Mouse (Mus musculus): ENCODE results near the gene Gna13. TPM values are rescaled to one million over a fixed set of nuclear protein-coding genes. Genes with fewer than 3 reads are reported as not detected.

The Gna13 gene
- polyA plus RNA-seq, 1 experiment from 2014 or later, result 27.0 TPM

DNA sequence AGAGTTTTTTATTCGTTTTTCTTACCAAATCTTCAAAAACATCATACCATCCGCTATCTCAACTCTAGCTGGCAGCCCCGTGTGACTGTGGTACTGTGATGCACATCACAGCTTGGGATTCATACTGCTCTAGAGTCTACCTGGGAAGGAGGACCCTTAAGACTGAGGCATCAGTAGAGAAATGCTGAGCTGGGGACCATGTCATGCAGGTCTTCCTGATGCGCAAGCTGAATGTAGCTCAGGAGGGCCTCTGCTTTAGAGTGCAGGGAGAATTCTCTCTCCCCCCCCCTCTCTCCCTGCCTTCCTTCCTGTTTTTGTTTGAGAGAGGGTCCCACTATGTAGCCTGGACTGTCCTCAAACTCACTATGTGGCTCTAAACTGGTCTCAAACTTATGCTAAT is 78.0 kb downstream of the Gna13 start:
- WGBS, result 53% methylated on average over 4 of the region's 4 CpGs
- H3K36me3 ChIP-seq (ENCODE audit: control insufficient read depth, insufficient read depth, low read length), result peaks cover 25% of the 10 kb centered on the region
- peak overlapping the region; percentile 77 for H3K9ac ChIP-seq (ENCODE audit: low read length)

DNA sequence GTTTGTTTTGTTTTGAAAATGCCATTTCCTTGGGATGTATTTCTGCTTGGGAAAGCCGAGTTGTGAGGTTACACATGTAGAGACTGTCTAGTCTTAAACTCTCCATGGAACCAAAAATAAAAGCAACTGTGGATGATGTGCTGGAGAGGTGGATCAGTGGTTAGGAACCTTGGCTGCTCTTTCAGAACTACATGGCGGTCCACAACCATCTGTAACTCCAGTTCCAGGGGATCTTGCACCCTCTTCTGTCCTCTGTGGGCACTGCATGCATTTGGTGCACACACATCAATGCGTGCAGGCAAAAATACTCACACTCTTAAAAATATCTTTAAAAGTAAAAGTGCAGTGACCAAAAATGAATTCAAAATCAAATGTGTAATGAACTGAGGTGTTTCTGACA is 78.5 kb downstream of the Gna13 start:
- H3K36me3 ChIP-seq (ENCODE audit: control insufficient read depth, insufficient read depth, low read length), result peaks cover 20% of the 10 kb centered on the region
- H3K9me3 ChIP-seq (ENCODE audit: control insufficient read depth, low read length), result no peaks in the 10 kb centered on the region
- H3K27me3 ChIP-seq (ENCODE audit: control insufficient read depth, insufficient read depth, low read length), result no peaks in the 10 kb centered on the region
- peaks cover 5 to 20% of the 10 kb centered on the region in 2 experiments for H3K4me1 ChIP-seq (ENCODE audit: control insufficient read depth in 2 of 2, insufficient read depth in 2 of 2, low read length in 2 of 2)
- 69% methylated on average over 3 of the region's 3 CpGs for WGBS
- H3K9ac ChIP-seq (ENCODE audit: low read length), result no peak overlapping the region
- ATAC-seq (ENCODE audit: insufficient number of reproducible peaks, insufficient read depth, low FRiP score, low read depth), result no peak
- H3K4me2 ChIP-seq (ENCODE audit: low read length), result no peak overlapping the region
- H3K4me3 ChIP-seq (ENCODE audit: control insufficient read depth in 1 of 2, insufficient read depth in 1 of 2, low read depth in 1 of 2, low read length in 2 of 2), result no peak overlapping the region
- no peak overlapping the region for H3K27ac ChIP-seq (replicated peaks in 1 of 2; ENCODE audit: control insufficient read depth in 1 of 2, insufficient read depth in 1 of 2, low read depth in 2 of 2, low read length in 2 of 2)

More for the DNA sequence above, 78.0 kb downstream of the Gna13 start:
- no peak for ATAC-seq (ENCODE audit: insufficient number of reproducible peaks, insufficient read depth, low FRiP score, low read depth)
- Histone ChIP-seq H3K4me1 (ENCODE audit: control insufficient read depth in 2 of 2, insufficient read depth in 2 of 2, low read length in 2 of 2) (peaks cover 5 to 20% of the 10 kb centered on the region in 2 experiments), H3K9me3 (ENCODE audit: control insufficient read depth, low read length) (no peaks in the 10 kb centered on the region), H3K27ac (replicated peaks in 1 of 2; ENCODE audit: control insufficient read depth in 1 of 2, insufficient read depth in 1 of 2, low read depth in 2 of 2, low read length in 2 of 2) (no peak overlapping the region), H3K4me3 (ENCODE audit: control insufficient read depth in 1 of 2, insufficient read depth in 1 of 2, low read depth in 1 of 2, low read length in 2 of 2) (peak overlapping the region; percentile 59 to 73; a peak in 3 of 4 replicates), H3K27me3 (ENCODE audit: control insufficient read depth, insufficient read depth, low read length) (no peaks in the 10 kb centered on the region), H3K4me2 (ENCODE audit: low read length) (peak overlapping the region; percentile 90)

DNA sequence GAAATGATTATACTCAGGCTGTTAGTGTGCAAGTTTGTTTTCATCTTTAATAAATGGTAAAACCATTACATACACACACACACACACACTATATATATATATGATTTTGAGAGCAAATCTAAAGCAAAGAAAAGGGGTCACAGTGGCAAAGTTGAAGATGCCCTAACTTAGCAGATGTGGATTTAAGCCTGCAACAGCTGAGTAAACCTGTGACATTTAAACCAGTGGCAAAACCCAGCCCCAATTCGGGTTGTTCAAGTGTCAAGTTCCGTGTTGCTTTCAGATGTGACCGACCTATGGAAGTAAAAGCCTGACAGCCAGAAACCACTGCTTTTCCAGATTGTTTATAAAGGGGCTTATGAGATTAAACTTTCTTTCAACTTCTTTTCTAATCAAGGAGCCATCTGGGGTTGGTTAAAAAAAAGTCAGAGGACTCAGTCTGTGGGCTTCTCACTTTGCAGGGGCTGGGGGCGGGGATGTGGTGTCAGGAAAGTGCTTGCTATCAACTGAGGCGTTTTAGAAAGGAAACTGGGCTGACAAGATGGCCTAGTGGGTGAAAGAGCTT is 79.6 kb downstream of the Gna13 start:
- Histone ChIP-seq H3K36me3 (ENCODE audit: control insufficient read depth, insufficient read depth, low read length) (peaks cover 9% of the 10 kb centered on the region; the same call in 1 of the 2 replicates), H3K27me3 (ENCODE audit: control insufficient read depth, insufficient read depth, low read length) (no peaks in the 10 kb centered on the region), H3K9ac (ENCODE audit: low read length) (no peak overlapping the region), H3K4me2 (ENCODE audit: low read length) (no peak overlapping the region), H3K4me3 (ENCODE audit: control insufficient read depth in 1 of 2, insufficient read depth in 1 of 2, low read depth in 1 of 2, low read length in 2 of 2) (no peak overlapping the region), H3K4me1 (ENCODE audit: control insufficient read depth in 2 of 2, insufficient read depth in 2 of 2, low read length in 2 of 2) (peaks cover 5 to 20% of the 10 kb centered on the region in 2 experiments), H3K27ac (replicated peaks in 1 of 2; ENCODE audit: control insufficient read depth in 1 of 2, insufficient read depth in 1 of 2, low read depth in 2 of 2, low read length in 2 of 2) (no peak overlapping the region), H3K9me3 (ENCODE audit: control insufficient read depth, low read length) (no peaks in the 10 kb centered on the region)
- ATAC-seq (ENCODE audit: insufficient number of reproducible peaks, insufficient read depth, low FRiP score, low read depth), result no peak
- WGBS, result 48% methylated on average over 5 of the region's 5 CpGs

DNA sequence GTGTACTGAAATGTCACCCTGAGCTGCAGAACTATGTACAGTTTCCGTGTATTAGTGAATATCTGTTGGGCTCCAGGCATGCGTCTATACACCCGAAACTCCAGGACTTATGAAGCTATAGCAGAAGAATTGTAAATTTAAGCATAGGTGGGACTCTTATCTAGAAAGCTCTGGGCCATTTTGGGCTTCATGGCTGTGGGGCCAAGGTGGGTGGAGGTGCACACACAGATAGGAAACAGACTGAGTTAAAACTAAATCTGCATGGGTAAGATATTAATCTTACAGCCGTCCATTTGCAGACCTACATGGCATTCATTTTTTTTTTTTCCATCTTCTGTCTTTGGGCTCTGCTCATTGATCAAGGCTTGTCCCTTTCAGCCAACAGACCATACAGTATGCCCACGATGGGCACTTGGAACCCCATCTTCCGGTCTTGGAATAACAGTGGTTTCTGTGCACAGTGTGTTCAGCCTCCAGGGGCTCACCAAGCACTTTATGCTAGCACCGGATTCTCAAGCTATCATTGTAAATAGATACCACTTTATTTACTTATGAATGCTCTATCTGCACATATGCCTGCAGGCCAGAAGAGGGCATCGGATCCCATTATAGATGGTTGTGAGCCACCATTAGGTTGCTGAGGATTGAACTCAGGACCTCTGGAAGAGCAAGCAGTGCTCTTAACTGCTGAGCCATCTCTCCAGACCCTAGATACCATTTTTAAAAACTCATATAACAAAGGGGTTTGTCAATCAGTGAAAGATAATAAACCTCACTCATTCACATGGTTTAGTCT is 81.0 kb downstream of the Gna13 start:
- H3K27me3 ChIP-seq (ENCODE audit: control insufficient read depth, insufficient read depth, low read length), result no peaks in the 10 kb centered on the region
- H3K4me1 ChIP-seq (ENCODE audit: control insufficient read depth in 2 of 2, insufficient read depth in 2 of 2, low read length in 2 of 2), result peaks cover 5 to 20% of the 10 kb centered on the region in 2 experiments
- no peak overlapping the region for H3K9ac ChIP-seq (ENCODE audit: low read length)
- 90% methylated on average over 8 of the region's 8 CpGs for WGBS
- no peak overlapping the region for H3K27ac ChIP-seq (replicated peaks in 1 of 2; ENCODE audit: control insufficient read depth in 1 of 2, insufficient read depth in 1 of 2, low read depth in 2 of 2, low read length in 2 of 2)
- H3K9me3 ChIP-seq (ENCODE audit: control insufficient read depth, low read length), result no peaks in the 10 kb centered on the region
- H3K36me3 ChIP-seq (ENCODE audit: control insufficient read depth, insufficient read depth, low read length), result no peaks in the 10 kb centered on the region
- ATAC-seq (ENCODE audit: insufficient number of reproducible peaks, insufficient read depth, low FRiP score, low read depth), result no peak
- no peak overlapping the region for H3K4me2 ChIP-seq (ENCODE audit: low read length)
- H3K4me3 ChIP-seq (ENCODE audit: control insufficient read depth in 1 of 2, insufficient read depth in 1 of 2, low read depth in 1 of 2, low read length in 2 of 2), result no peak overlapping the region

DNA sequence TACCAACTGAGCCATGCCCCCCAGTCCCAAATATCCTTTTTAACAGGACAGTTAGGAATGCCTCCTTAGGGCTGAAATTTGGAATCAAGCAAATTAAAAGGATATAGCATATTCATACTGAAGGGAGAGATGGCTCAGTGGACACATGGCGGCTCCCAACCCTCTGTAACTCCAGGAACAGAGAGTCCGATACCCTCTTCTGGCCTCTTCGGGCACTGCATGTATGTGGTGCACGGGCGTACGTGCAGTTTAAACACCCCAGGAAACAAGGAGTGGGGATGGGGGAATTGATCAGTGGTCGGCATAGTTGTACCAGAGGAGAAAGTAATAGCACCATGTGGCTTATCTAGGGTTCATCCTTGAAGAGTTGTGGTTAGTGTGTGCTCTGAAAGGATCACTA is 82.0 kb downstream of the Gna13 start:
- H3K4me2 ChIP-seq (ENCODE audit: low read length), result no peak overlapping the region
- no peak overlapping the region for H3K4me3 ChIP-seq (ENCODE audit: control insufficient read depth in 1 of 2, insufficient read depth in 1 of 2, low read depth in 1 of 2, low read length in 2 of 2)
- H3K27me3 ChIP-seq (ENCODE audit: control insufficient read depth, insufficient read depth, low read length), result no peaks in the 10 kb centered on the region
- peaks cover 5 to 15% of the 10 kb centered on the region in 2 experiments; a peak in 3 of 4 replicates for H3K4me1 ChIP-seq (ENCODE audit: control insufficient read depth in 2 of 2, insufficient read depth in 2 of 2, low read length in 2 of 2)
- H3K27ac ChIP-seq (replicated peaks in 1 of 2; ENCODE audit: control insufficient read depth in 1 of 2, insufficient read depth in 1 of 2, low read depth in 2 of 2, low read length in 2 of 2), result no peak overlapping the region
- H3K9ac ChIP-seq (ENCODE audit: low read length), result no peak overlapping the region
- 63% methylated on average over 7 of the region's 7 CpGs for WGBS
- no peak for ATAC-seq (ENCODE audit: insufficient number of reproducible peaks, insufficient read depth, low FRiP score, low read depth)
- no peaks in the 10 kb centered on the region for H3K9me3 ChIP-seq (ENCODE audit: control insufficient read depth, low read length)
- no peaks in the 10 kb centered on the region for H3K36me3 ChIP-seq (ENCODE audit: control insufficient read depth, insufficient read depth, low read length)

DNA sequence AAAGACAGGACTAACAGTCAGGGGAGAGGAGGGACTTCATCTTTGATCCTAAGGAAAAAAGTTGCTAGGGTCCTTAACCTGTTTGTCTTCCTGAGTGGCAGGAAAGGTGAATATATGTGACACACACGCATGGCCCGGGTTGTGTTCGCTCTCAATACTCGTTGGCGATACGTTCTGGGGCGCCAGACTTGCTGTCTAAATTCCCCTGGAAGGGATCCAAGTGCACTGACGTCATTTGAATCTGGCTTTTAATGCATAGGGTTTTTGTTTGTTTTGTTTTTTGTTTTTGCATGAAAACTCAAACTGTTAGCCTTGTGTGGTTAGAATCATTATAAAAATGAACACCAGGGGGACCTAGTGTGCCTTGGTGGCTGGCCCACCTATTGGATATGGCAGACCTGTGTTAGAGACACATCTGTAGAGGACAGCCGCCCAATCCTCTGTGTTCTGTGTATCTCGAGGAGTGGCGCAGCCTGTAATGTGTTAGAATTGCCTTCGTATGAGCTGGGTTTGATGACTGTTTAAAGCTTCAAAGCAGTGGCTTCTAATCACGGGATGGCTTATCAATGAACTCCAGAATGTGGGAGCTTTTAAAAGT is 82.9 kb downstream of the Gna13 start:
- no peaks in the 10 kb centered on the region for H3K27me3 ChIP-seq (ENCODE audit: control insufficient read depth, insufficient read depth, low read length)
- H3K4me3 ChIP-seq (ENCODE audit: control insufficient read depth in 1 of 2, insufficient read depth in 1 of 2, low read depth in 1 of 2, low read length in 2 of 2), result no peak overlapping the region
- no peak overlapping the region for H3K27ac ChIP-seq (replicated peaks in 1 of 2; ENCODE audit: control insufficient read depth in 1 of 2, insufficient read depth in 1 of 2, low read depth in 2 of 2, low read length in 2 of 2)
- H3K4me1 ChIP-seq (ENCODE audit: control insufficient read depth in 2 of 2, insufficient read depth in 2 of 2, low read length in 2 of 2), result peaks cover 3 to 8% of the 10 kb centered on the region in 2 experiments; a peak in 3 of 4 replicates
- no peaks in the 10 kb centered on the region for H3K36me3 ChIP-seq (ENCODE audit: control insufficient read depth, insufficient read depth, low read length)
- H3K4me2 ChIP-seq (ENCODE audit: low read length), result no peak overlapping the region
- ATAC-seq (ENCODE audit: insufficient number of reproducible peaks, insufficient read depth, low FRiP score, low read depth), result no peak; the same call in 1 of the 2 replicates
- no peak overlapping the region for H3K9ac ChIP-seq (ENCODE audit: low read length)
- H3K9me3 ChIP-seq (ENCODE audit: control insufficient read depth, low read length), result no peaks in the 10 kb centered on the region
- 43% methylated on average over 13 of the region's 13 CpGs for WGBS

All from heart, embryonic 14.5 days (tissue).